Mouse (Mus musculus): ENCODE measurements around the gene Txn2. TPM values are rescaled to one million over a fixed set of nuclear protein-coding genes. Genes with fewer than 3 reads are reported as not detected.

Gene Txn2
- polyA plus RNA-seq, 1 experiment from 2014 or later: 291 TPM

DNA sequence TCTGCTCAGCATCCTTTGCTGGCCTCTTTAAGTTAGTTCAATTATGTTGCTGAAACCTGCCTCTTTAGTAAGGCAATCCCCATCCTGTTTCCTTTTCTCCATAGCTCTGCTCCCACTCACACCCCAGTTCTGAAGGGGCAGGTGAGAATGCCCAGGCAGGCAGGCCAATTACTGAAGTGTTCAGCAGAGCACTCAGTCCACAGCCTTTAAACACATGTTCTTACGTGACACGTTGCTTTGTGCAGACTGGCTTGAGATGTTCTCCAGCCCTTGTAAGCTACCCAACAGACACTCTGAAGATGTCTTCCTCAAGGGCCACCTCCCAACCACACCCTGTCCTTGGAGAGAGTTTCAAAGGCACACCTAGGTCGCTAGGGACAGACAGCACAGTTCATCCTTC lies 29.3 kb upstream of the Txn2 start:
- Histone ChIP-seq H3K9ac (ENCODE audit: low read length) (no peak overlapping the region), H3K9me3 (replicated peaks; ENCODE audit: control insufficient read depth, low read length) (no peaks in the 10 kb centered on the region), H3K36me3 (ENCODE audit: control insufficient read depth, insufficient read depth, low read length) (peaks cover 56% of the 10 kb centered on the region), H3K27ac (ENCODE audit: low read depth, low read length) (no peak overlapping the region), H3K4me3 (ENCODE audit: low read depth, low read length) (no peak overlapping the region), H3K27me3 (replicated peaks; ENCODE audit: control insufficient read depth, insufficient read depth, low read length) (no peaks in the 10 kb centered on the region), H3K4me1 (ENCODE audit: control insufficient read depth, insufficient read depth, low read length) (peaks cover 11% of the 10 kb centered on the region), H3K4me2 (ENCODE audit: low read length) (no peak overlapping the region)
- WGBS: 66% methylated on average over 3 of the region's 3 CpGs
- DNase-seq (ENCODE audit: low spot score) (no peak), ATAC-seq (no peak)

DNA sequence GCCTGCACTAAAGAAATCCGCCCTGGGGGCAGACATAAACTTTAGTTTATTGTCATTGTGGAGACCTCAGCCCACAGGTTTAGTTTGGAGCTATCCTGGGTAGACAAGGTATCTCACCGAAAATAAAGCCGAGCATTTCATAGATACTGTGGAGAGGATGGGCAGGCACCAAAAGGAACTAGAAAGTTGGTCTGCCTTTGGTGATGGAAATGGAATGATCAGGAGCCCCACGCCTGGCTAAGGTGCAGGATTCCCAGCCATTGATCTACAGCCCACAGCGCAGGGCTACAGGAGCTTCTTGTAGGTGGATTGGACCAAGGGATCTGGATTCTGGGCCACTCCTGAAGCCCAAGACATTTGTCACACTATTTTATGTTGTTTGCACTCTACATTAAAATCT lies 28.8 kb upstream of the Txn2 start:
- Histone ChIP-seq H3K36me3 (ENCODE audit: control insufficient read depth, insufficient read depth, low read length) (peaks cover 56% of the 10 kb centered on the region), H3K4me3 (ENCODE audit: low read depth, low read length) (no peak overlapping the region), H3K9ac (ENCODE audit: low read length) (no peak overlapping the region), H3K27me3 (replicated peaks; ENCODE audit: control insufficient read depth, insufficient read depth, low read length) (no peaks in the 10 kb centered on the region), H3K4me1 (ENCODE audit: control insufficient read depth, insufficient read depth, low read length) (peaks cover 11% of the 10 kb centered on the region), H3K4me2 (ENCODE audit: low read length) (no peak overlapping the region), H3K27ac (ENCODE audit: low read depth, low read length) (no peak overlapping the region), H3K9me3 (replicated peaks; ENCODE audit: control insufficient read depth, low read length) (no peaks in the 10 kb centered on the region)
- DNase-seq (ENCODE audit: low spot score): no peak
- WGBS: 43% methylated on average over 5 of the region's 5 CpGs
- ATAC-seq: no peak

DNA sequence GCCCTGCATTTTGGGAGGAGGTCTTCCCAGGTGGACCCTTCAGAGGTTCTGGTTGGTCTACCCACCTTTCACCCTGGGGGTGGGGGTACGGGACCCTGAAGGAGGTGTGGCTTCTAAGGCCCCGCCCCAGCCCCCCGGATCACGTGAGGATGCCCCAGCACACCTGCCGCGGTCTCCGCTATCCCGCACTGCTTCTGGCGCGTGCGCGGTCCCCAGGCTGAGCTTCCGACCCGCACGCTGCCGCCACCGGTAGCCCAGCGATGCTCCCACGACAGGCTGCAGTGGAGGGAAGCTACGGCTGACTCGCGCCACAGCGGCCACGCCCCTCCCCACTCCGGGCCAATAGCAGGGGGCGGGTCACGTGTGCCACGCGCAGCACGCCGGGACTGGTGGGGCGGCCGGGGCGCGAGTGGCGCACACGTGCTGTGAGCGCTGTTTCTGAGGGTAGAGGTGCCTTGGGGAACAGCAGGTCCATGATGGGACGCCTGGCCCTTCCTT lies 27.6 kb upstream of the Txn2 start, which contains the start of gene Foxred2:
Gene Foxred2 (minus strand): TSS at position 319 of the 498 bp plus-strand sequence.
- peak within 1 kb of the TSS; percentile 66 for H3K9ac ChIP-seq (ENCODE audit: low read length)
- peak within 1 kb of the TSS; percentile 59 for H3K27ac ChIP-seq (ENCODE audit: low read depth, low read length)
- no peaks in the 10 kb centered on the region for H3K27me3 ChIP-seq (replicated peaks; ENCODE audit: control insufficient read depth, insufficient read depth, low read length)
- peaks cover 54% of the 10 kb centered on the region for H3K36me3 ChIP-seq (ENCODE audit: control insufficient read depth, insufficient read depth, low read length)
- ATAC-seq (peak; percentile 96), DNase-seq (ENCODE audit: low spot score) (peak; percentile 92)
- H3K4me2 ChIP-seq (ENCODE audit: low read length): peak within 1 kb of the TSS; percentile 82
- peaks cover 11% of the 10 kb centered on the region for H3K4me1 ChIP-seq (ENCODE audit: control insufficient read depth, insufficient read depth, low read length)
- WGBS: under 1% methylated on average over 39 of the region's 39 CpGs
- no peaks in the 10 kb centered on the region for H3K9me3 ChIP-seq (replicated peaks; ENCODE audit: control insufficient read depth, low read length)
- H3K4me3 ChIP-seq (ENCODE audit: low read depth, low read length): peak within 1 kb of the TSS; percentile 54

DNA sequence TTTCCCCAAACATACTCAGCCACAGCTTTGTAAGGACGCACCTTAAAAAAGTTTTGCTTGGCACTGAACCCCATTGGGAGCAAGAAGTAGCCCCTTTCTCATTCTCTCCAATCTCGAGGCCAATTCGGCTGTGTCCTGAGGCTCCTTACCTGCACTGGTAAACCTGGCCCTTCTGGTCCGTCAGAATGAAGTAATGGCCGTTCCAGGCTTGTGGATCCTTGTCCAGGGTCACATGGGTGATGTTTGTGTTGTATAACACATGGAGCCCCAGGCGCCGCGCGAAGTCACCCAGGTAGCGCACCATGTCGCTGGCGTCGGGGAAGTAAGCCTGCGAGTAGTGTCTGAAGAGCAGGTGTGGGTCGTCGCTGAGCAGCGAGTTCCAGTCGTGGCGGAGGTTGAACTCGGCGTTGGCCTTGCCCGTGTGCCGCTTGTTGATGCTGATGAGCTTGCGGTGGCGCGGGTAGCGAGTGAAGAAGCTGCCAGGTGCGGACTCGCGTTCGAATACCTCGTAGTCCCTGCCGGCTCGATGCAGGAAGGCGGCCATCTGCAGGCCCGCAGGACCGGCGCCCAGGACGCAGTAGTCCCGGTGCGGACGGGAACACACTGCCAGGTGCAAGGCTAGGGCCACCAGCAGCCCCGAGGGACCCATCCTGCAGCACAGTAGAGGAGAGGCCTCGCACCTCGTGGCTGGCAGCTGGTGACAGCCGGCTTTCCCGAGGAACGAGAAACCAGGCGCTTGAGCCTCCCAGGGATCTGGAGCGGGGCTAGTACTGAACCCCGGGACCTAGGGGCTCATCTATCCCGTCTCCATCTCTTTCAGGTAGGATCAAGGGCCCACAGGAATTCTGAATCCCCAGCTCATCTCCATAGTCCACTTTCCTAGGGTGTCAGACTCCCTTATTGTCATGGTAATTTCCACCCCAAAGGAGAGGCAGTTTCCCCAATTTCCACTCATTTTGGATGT lies 26.9 kb upstream of the Txn2 start:
- H3K4me2 ChIP-seq (ENCODE audit: low read length): peak overlapping the region; percentile 82
- peaks cover 50% of the 10 kb centered on the region for H3K36me3 ChIP-seq (ENCODE audit: control insufficient read depth, insufficient read depth, low read length)
- peak overlapping the region; percentile 59 for H3K27ac ChIP-seq (ENCODE audit: low read depth, low read length)
- H3K4me3 ChIP-seq (ENCODE audit: low read depth, low read length): peak overlapping the region; percentile 54
- DNase-seq (ENCODE audit: low spot score) (peak; percentile 41), ATAC-seq (peak; percentile 60; the same call in 1 of the 2 replicates)
- H3K9ac ChIP-seq (ENCODE audit: low read length): peak overlapping the region; percentile 66
- no peaks in the 10 kb centered on the region for H3K9me3 ChIP-seq (replicated peaks; ENCODE audit: control insufficient read depth, low read length)
- H3K27me3 ChIP-seq (replicated peaks; ENCODE audit: control insufficient read depth, insufficient read depth, low read length): no peaks in the 10 kb centered on the region
- H3K4me1 ChIP-seq (ENCODE audit: control insufficient read depth, insufficient read depth, low read length): peaks cover 11% of the 10 kb centered on the region
- 11% methylated on average over 52 of the region's 52 CpGs for WGBS

DNA sequence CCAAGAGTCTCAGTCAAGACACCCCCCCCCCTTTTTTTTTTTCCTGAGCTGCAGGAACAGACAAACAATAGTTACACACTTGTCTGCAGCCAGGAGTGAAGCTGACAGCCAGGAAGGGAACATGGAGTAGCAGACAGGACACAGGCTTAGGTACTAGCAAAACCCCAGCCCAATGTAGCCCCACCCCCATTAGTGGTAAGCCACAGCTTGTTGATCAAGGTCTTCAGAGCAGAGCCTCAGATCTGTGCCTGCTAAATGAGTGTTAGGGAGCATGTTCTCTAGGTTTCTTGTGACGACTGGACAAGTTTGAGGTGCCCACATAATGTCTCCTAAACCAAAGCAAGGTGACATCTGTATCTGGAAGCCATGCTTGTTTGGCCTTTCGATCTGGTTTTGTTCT lies 25.6 kb upstream of the Txn2 start:
- H3K27ac ChIP-seq (ENCODE audit: low read depth, low read length): no peak overlapping the region
- H3K4me2 ChIP-seq (ENCODE audit: low read length): peak overlapping the region; percentile 22; the same call in 1 of the 2 replicates
- no peaks in the 10 kb centered on the region for H3K27me3 ChIP-seq (replicated peaks; ENCODE audit: control insufficient read depth, insufficient read depth, low read length)
- 0 out of 2 replicates have a peak overlapping the region, but pooled peaks have one; percentile 1 for H3K9ac ChIP-seq (ENCODE audit: low read length)
- H3K9me3 ChIP-seq (replicated peaks; ENCODE audit: control insufficient read depth, low read length): no peaks in the 10 kb centered on the region
- no peak for DNase-seq (ENCODE audit: low spot score)
- H3K36me3 ChIP-seq (ENCODE audit: control insufficient read depth, insufficient read depth, low read length): peaks cover 44% of the 10 kb centered on the region
- peaks cover 11% of the 10 kb centered on the region for H3K4me1 ChIP-seq (ENCODE audit: control insufficient read depth, insufficient read depth, low read length)
- 91% methylated on average over 2 of the region's 2 CpGs for WGBS
- no peak overlapping the region for H3K4me3 ChIP-seq (ENCODE audit: low read depth, low read length)
- ATAC-seq: no peak

DNA sequence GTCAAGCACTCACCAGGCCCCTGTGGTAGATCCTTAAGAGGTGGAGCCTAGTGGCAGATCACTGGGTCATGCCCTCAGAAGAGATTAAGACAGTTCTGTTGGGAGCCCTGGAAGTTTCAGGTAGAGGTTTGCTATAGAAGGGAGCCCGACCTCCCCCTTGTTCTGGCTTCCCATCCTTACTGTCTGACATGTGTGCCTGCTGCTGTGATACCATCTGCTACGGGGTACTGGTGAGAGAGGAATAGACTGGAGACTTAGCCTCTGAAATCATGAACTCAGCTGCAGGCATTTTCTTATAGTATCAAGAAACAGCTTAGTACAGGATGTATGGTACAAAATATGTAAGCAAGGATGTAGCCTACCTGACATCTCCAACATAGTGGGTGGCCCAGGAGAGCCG lies 24.1 kb upstream of the Txn2 start:
- no peak overlapping the region for H3K4me2 ChIP-seq (ENCODE audit: low read length)
- no peak overlapping the region for H3K4me3 ChIP-seq (ENCODE audit: low read depth, low read length)
- no peak for ATAC-seq
- no peaks in the 10 kb centered on the region for H3K9me3 ChIP-seq (replicated peaks; ENCODE audit: control insufficient read depth, low read length)
- H3K27ac ChIP-seq (ENCODE audit: low read depth, low read length): no peak overlapping the region
- 91% methylated on average over 3 of the region's 3 CpGs for WGBS
- H3K4me1 ChIP-seq (ENCODE audit: control insufficient read depth, insufficient read depth, low read length): peaks cover 11% of the 10 kb centered on the region
- H3K27me3 ChIP-seq (replicated peaks; ENCODE audit: control insufficient read depth, insufficient read depth, low read length): no peaks in the 10 kb centered on the region
- H3K36me3 ChIP-seq (ENCODE audit: control insufficient read depth, insufficient read depth, low read length): peaks cover 34% of the 10 kb centered on the region
- no peak for DNase-seq (ENCODE audit: low spot score)
- no peak overlapping the region for H3K9ac ChIP-seq (ENCODE audit: low read length)

DNA sequence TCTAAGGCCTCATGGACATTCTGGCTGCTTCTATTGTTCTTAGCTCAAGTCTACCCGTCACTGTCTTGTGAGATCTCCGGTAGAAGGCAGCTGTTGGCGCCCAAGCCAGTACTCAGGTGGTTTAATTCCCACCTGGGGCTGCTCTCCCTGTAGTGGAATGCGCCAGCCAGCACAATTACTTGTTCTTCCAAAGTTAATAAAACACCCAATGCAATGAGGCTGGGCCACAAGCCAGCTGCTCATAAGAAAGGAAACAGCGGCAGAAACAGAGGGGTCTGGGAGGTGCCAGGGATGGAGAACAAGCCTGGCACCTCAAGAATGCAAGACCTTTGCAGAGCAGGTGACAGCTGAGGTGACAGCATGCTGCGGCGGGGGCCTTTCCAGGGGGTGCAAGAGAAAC lies 20.3 kb upstream of the Txn2 start:
- no peak overlapping the region for H3K9ac ChIP-seq (ENCODE audit: low read length)
- 76% methylated on average over 7 of the region's 7 CpGs for WGBS
- H3K27me3 ChIP-seq (replicated peaks; ENCODE audit: control insufficient read depth, insufficient read depth, low read length): no peaks in the 10 kb centered on the region
- DNase-seq (ENCODE audit: low spot score): no peak
- no peaks in the 10 kb centered on the region for H3K4me1 ChIP-seq (ENCODE audit: control insufficient read depth, insufficient read depth, low read length)
- peaks cover 64% of the 10 kb centered on the region for H3K36me3 ChIP-seq (ENCODE audit: control insufficient read depth, insufficient read depth, low read length)
- H3K4me3 ChIP-seq (ENCODE audit: low read depth, low read length): no peak overlapping the region
- no peak for ATAC-seq
- no peak overlapping the region for H3K4me2 ChIP-seq (ENCODE audit: low read length)
- H3K27ac ChIP-seq (ENCODE audit: low read depth, low read length): no peak overlapping the region
- no peaks in the 10 kb centered on the region for H3K9me3 ChIP-seq (replicated peaks; ENCODE audit: control insufficient read depth, low read length)

DNA sequence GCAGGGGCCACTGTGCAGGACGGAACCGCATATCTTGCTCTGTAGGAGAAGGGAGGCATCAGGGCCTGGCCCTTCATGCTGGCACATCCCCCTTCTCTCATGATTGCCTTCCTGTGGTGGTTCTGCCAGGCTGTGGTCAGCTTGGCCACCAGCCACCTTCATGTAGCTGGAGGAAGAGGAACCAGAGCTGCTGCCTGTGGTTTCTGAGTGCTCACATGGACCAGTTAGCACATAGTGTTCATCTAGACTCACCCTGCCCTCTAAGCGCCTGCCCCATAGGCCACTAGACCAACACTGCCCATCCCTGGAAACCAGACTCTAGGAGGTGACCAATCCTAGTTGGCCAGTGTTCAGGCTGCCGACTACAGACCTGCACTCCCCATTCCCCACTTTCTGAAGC lies 16.9 kb upstream of the Txn2 start:
- no peak for DNase-seq (ENCODE audit: low spot score)
- WGBS: 81% methylated on average over 4 of the region's 4 CpGs
- no peak overlapping the region for H3K27ac ChIP-seq (ENCODE audit: low read depth, low read length)
- H3K9me3 ChIP-seq (replicated peaks; ENCODE audit: control insufficient read depth, low read length): no peaks in the 10 kb centered on the region
- no peak overlapping the region for H3K4me3 ChIP-seq (ENCODE audit: low read depth, low read length)
- no peak overlapping the region for H3K4me2 ChIP-seq (ENCODE audit: low read length)
- H3K36me3 ChIP-seq (ENCODE audit: control insufficient read depth, insufficient read depth, low read length): peaks cover 63% of the 10 kb centered on the region
- no peak for ATAC-seq
- H3K9ac ChIP-seq (ENCODE audit: low read length): no peak overlapping the region
- no peaks in the 10 kb centered on the region for H3K27me3 ChIP-seq (replicated peaks; ENCODE audit: control insufficient read depth, insufficient read depth, low read length)
- no peaks in the 10 kb centered on the region for H3K4me1 ChIP-seq (ENCODE audit: control insufficient read depth, insufficient read depth, low read length)

DNA sequence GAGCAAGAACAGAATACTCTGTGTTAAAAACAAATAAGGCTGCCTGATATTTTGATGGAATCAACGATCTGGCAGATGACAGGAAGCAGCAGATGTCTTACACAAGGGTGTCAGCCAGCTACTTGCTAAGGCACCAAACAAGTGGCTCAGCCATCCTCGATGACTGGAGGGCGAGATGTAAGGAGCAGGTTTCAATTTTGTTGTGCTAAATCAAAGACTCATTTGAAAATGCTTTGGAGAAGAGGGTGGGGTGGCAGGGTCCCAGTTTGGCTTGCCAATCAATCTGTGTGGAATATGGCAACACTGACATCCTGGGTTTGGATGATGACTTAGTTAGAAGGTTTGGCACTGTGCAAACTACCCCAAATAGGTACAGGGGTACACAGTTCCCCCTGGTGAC lies 12.8 kb upstream of the Txn2 start:
- ATAC-seq: peak; percentile 50; the same call in 1 of the 2 replicates

More for the DNA sequence above, 12.8 kb upstream of the Txn2 start:
- no peak overlapping the region for H3K27ac ChIP-seq (ENCODE audit: low read depth, low read length)
- H3K4me2 ChIP-seq (ENCODE audit: low read length): no peak overlapping the region
- H3K4me1 ChIP-seq (ENCODE audit: control insufficient read depth, insufficient read depth, low read length): no peaks in the 10 kb centered on the region
- no peak overlapping the region for H3K9ac ChIP-seq (ENCODE audit: low read length)
- no peaks in the 10 kb centered on the region for H3K27me3 ChIP-seq (replicated peaks; ENCODE audit: control insufficient read depth, insufficient read depth, low read length)
- WGBS: 69% methylated on average over 3 of the region's 3 CpGs
- peak; percentile 76 for DNase-seq (ENCODE audit: low spot score)
- no peaks in the 10 kb centered on the region for H3K9me3 ChIP-seq (replicated peaks; ENCODE audit: control insufficient read depth, low read length)
- peaks cover 39% of the 10 kb centered on the region for H3K36me3 ChIP-seq (ENCODE audit: control insufficient read depth, insufficient read depth, low read length)
- no peak overlapping the region for H3K4me3 ChIP-seq (ENCODE audit: low read depth, low read length)
